Mouse (Mus musculus) hindbrain, embryonic 13.5 days (tissue): ENCODE measurements around the gene Zfp697. TPM values are rescaled to one million over a fixed set of nuclear protein-coding genes. Genes with fewer than 3 reads are reported as not detected.

Experiments used
- ATAC-seq: fragments of 200-750 bp; cut with Nextera tagmentation; 2 replicates; pipeline ENCODE4 v1.8.0; 2017; ENCODE audit warnings: moderate TSS enrichment; ENCODE audit not compliant: low FRiP score
- H3K27ac ChIP-seq: fragments of 300-500 bp; sonication (generic); 2 replicates; pipeline ENCODE4 v1.5.1; 2015; ENCODE audit warnings: inconsistent platforms, mild to moderate bottlenecking, moderate library complexity
- H3K27me3 ChIP-seq: fragments of 300-500 bp; sonication (generic); 2 replicates; pipeline ENCODE4 v1.6.1; 2015; ENCODE audit warnings: mild to moderate bottlenecking, inconsistent platforms
- H3K36me3 ChIP-seq: fragments of 300-500 bp; sonication (generic); 2 replicates; pipeline ENCODE4 v1.6.1; 2015; ENCODE audit warnings: mild to moderate bottlenecking, inconsistent platforms
- H3K4me1 ChIP-seq: fragments of 300-500 bp; sonication (generic); replicated peaks from 2 replicates; pipeline ENCODE4 v1.6.1; 2015; ENCODE audit warnings: inconsistent platforms
- H3K4me2 ChIP-seq: fragments of 300-500 bp; sonication (generic); 2 replicates; pipeline ENCODE4 v1.6.1; 2015; ENCODE audit warnings: inconsistent platforms, mild to moderate bottlenecking, moderate library complexity
- H3K4me3 ChIP-seq: fragments of 300-500 bp; sonication (generic); 2 replicates; pipeline ENCODE4 v1.5.1; 2015; ENCODE audit warnings: mild to moderate bottlenecking, inconsistent platforms
- H3K9ac ChIP-seq: fragments of 300-500 bp; sonication (generic); 2 replicates; pipeline ENCODE4 v1.6.1; 2015; ENCODE audit warnings: mild to moderate bottlenecking, inconsistent platforms
- H3K9me3 ChIP-seq: fragments of 300-500 bp; sonication (generic); 2 replicates; pipeline ENCODE4 v1.6.1; 2016; ENCODE audit warnings: inconsistent platforms
- WGBS: fragments of 180-500 bp; shearing (Covaris S2); methylation state at CpG from one replicate; pipeline ENCODE4 v1.1.7; 2015; 5-methylcytosine and 5-hydroxymethylcytosine counted together
- polyA plus RNA-seq: library from polyadenylated mRNA; unstranded; fragments of >200 nt; fragmentation: Nextera tagmentation; extraction: Ambion mirVana; gene quantifications from 2 replicates; pipeline ENCODE4 v1.2.1, GENCODE M21; 2015

Zfp697 gene
- polyA plus RNA-seq, 1 experiment from 2014 or later = 16.6 TPM

DNA sequence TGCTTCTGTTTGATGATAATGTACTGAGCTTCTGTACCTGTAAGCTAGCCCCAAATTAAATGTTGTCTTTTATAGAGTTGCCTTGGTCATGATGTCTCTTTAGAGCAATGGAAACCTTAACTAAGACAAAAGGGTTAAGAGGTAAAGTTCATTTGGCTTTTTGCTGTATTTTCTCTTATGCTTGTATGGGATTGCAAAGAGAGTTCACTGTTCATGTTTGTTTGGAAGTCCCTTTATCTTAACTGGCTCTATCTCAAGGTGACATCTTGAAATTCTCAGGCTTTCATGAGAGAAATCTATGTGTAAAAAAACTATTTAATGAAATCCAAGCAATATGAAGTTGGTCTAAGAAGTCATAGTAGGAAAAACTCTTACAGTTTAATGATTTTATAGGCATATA is 398.7 kb downstream of the Zfp697 start:
- no peaks in the 10 kb centered on the region for H3K27me3 ChIP-seq
- H3K4me2 ChIP-seq = no peak overlapping the region
- no peak overlapping the region for H3K27ac ChIP-seq
- H3K9me3 ChIP-seq = no peaks in the 10 kb centered on the region
- no peaks in the 10 kb centered on the region for H3K4me1 ChIP-seq
- ATAC-seq = no peak
- no peaks in the 10 kb centered on the region for H3K36me3 ChIP-seq
- H3K9ac ChIP-seq = no peak overlapping the region
- no peak overlapping the region for H3K4me3 ChIP-seq

- ATAC-seq = no peak
- Histone ChIP-seq H3K27ac (no peak overlapping the region), H3K36me3 (no peaks in the 10 kb centered on the region), H3K9ac (no peak overlapping the region), H3K4me1 (no peaks in the 10 kb centered on the region), H3K27me3 (no peaks in the 10 kb centered on the region), H3K4me2 (no peak overlapping the region), H3K9me3 (no peaks in the 10 kb centered on the region), H3K4me3 (no peak overlapping the region)
These were observed 400.1 kb downstream of the Zfp697 start for GRCm38 (mm10) chr3:98782181-98782868.

GRCm38 (mm10) chr3:98786551-98786950 is 404.3 kb downstream of the Zfp697 start:
- Histone ChIP-seq H3K4me2 (no peak overlapping the region), H3K27me3 (no peaks in the 10 kb centered on the region)

More at GRCm38 (mm10) chr3:98786551-98786950, 404.3 kb downstream of the Zfp697 start:
- Histone ChIP-seq H3K36me3 (no peaks in the 10 kb centered on the region), H3K27ac (no peak overlapping the region), H3K9me3 (no peaks in the 10 kb centered on the region), H3K4me3 (no peak overlapping the region), H3K9ac (no peak overlapping the region), H3K4me1 (no peaks in the 10 kb centered on the region)
- no peak for ATAC-seq
- WGBS = 83% methylated on average over 2 of the region's 2 CpGs

Other genes starting within 250 kb of the Zfp697 start
- gene Adam30, start 221.8 kb upstream of the Zfp697 start, polyA plus RNA-seq = 0.05 TPM in 1 of 2 replicates, not detected in the other
- not detected in 2 replicates for gene Reg4, start 160.3 kb upstream of the Zfp697 start, polyA plus RNA-seq
- 15.6 and 16.6 TPM in 2 replicates for gene Hmgcs2, start 102.0 kb upstream of the Zfp697 start, polyA plus RNA-seq
- 156 and 187 TPM in 2 replicates for gene Phgdh, start 42.5 kb upstream of the Zfp697 start, polyA plus RNA-seq
- 0.19 and 0.26 TPM in 2 replicates for gene Gm4450, start 74.7 kb downstream of the Zfp697 start, polyA plus RNA-seq
- gene Hsd3b4, start 128.1 kb downstream of the Zfp697 start, polyA plus RNA-seq = not detected in 2 replicates
- gene Gm10681, start 206.3 kb downstream of the Zfp697 start, polyA plus RNA-seq = not detected in 2 replicates
- gene Hsd3b5, start 247.8 kb downstream of the Zfp697 start, polyA plus RNA-seq = not detected in 2 replicates